Mouse (Mus musculus) G1E-ER4 (cell line): ENCODE data around the gene Fgfr2. TPM values are rescaled to one million over a fixed set of nuclear protein-coding genes. Genes with fewer than 3 reads are reported as not detected.

Experiments used
- GATA1 ChIP-seq: IDR thresholded peaks from one replicate; pipeline ENCODE4 v1.8.0; 2012; ENCODE audit warnings: low read length, inconsistent platforms
- polyA plus RNA-seq: library from polyadenylated mRNA; stranded (reverse); fragments of >175 nt; gene quantifications from 2 replicates; pipeline ENCODE4 v1.2.3, GENCODE M21; 2012

Gene Fgfr2
- not detected in 2 replicates for polyA plus RNA-seq

GRCm38 (mm10) chr7:133123244-133123998 is at the start of gene Fgfr2:
Gene Fgfr2, minus strand, starts transcription at chr7:133123350.
- no peak for TF ChIP-seq GATA1

- TF ChIP-seq GATA1 = no peak
These were observed 48.4 kb upstream of the Fgfr2 start for GRCm38 (mm10) chr7:133171403-133172032.

DNA sequence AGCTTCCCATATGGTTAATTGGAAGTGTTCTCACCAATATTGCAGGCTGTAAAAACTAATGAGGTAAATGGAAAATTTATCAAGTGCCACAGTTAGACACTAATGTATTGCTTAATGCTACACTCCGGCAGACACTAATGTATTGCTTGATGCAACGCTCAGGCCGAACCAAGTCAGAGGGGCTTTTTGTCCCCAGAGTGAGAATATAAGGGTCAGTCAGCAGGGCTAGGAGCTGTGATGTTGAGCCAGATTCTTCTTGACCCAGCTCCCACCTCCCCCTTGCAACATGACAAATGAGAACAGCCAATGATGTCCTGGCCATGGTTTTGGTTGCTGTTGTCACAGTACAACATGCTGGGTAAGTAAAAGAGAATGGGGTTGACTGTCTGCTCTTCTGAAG is 45.8 kb upstream of the Fgfr2 start:
- no peak for TF ChIP-seq GATA1

GRCm38 (mm10) chr7:133167903-133168302 is 44.8 kb upstream of the Fgfr2 start:
- TF ChIP-seq GATA1 = no peak

GRCm38 (mm10) chr7:133164770-133165169 is 41.6 kb upstream of the Fgfr2 start:
- TF ChIP-seq GATA1 = no peak

GRCm38 (mm10) chr7:133163011-133163410 is 39.9 kb upstream of the Fgfr2 start:
- TF ChIP-seq GATA1 = no peak

GRCm38 (mm10) chr7:133162131-133162530 is 39.0 kb upstream of the Fgfr2 start:
- TF ChIP-seq GATA1 = no peak

GRCm38 (mm10) chr7:133161362-133162080 is 38.4 kb upstream of the Fgfr2 start:
- no peak for TF ChIP-seq GATA1

GRCm38 (mm10) chr7:133159519-133159918 is 36.4 kb upstream of the Fgfr2 start:
- no peak for TF ChIP-seq GATA1

DNA sequence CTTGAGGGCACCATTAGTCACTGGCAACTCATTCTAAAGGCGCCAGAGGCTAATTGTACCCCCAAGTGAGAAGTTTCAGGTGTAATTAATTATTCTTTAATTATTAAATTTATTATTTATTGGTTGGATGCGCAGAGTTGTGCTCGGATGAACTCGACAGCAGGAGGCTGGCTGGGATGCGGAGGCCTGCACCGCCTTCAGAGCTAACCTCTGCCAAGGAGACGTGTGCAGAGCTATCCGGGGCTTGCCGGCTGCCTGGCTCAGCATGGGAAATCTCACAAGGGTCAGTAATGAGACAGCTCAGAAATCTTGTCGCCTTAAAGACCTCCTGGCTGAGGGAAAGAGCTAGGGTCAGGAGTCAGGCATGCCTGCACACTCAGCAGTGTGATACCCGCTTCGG is 32.5 kb upstream of the Fgfr2 start:
- no peak for TF ChIP-seq GATA1

DNA sequence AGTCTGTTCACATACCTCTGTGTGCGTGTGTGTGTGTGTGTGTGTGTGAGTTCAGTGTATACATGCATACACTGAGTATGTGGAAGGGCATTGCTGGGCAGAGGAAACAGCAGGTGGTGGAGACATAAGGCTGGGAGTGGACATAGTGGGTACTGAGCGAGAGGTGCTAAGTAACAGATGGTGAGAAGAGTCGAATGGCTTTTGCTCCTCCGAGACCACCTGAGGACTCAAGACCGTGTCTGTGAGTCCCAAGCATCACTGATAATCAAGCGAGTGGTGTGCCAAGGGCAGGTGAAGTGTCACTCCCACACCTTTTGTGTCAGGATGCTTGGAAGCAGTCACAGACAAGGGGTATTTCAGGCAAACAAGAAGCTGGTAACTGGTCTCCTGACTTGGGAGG is 31.7 kb upstream of the Fgfr2 start:
- no peak for TF ChIP-seq GATA1

GRCm38 (mm10) chr7:133139689-133140336 is 16.7 kb upstream of the Fgfr2 start:
- no peak for TF ChIP-seq GATA1

DNA sequence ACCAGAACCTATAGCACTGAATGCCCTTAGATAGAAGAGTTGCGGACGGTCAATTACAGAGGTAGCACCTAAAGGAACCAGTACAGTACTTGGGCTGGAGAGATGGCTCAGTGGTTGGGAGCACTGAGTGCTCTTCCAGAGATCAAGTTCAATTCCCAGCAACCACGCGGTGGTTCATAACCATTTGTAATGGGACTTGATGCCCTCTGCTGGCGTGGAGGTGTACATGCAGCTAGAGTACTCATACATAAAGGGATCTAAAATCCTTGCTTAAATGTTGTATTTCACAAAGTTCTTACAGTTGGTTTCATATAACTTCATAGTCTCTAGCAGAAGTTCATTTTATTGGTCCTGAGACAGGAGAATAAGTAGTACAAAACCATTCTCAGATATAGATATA is 10.4 kb upstream of the Fgfr2 start:
- no peak for TF ChIP-seq GATA1

DNA sequence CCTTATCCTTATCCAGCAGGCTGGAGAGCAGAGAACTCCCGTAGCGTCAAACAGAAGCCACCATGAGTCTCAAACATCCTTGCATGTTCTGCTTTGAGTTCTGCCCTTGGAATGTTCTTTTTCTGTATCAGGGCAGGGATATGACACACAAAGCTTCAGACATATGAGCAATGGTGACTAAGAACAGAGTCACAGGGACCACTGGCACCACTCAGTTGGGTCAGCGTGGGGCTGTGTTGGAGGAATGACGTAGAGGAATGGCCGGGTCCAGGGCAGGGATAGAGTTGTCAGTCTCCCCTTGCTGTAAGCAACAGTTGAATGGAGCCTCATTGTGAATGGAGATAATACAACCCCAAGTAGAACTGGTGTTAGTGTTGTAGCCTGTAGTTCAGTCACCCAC is 9.6 kb upstream of the Fgfr2 start:
- TF ChIP-seq GATA1 = no peak

- no peak for TF ChIP-seq GATA1
These were observed 1.7 kb upstream of the Fgfr2 start for GRCm38 (mm10) chr7:133124701-133125485.
